Mouse (Mus musculus) CH12.LX (cell line): Measurements from ENCODE around the gene BC034090. TPM values are rescaled to one million over a fixed set of nuclear protein-coding genes. Genes with fewer than 3 reads are reported as not detected.

ENCODE experiments used
- DNase-seq: peaks from one replicate; pipeline ENCODE4 v3.0.0-alpha.2; 2013; ENCODE audit errors: extremely low read depth
- H3K27ac ChIP-seq: 2 replicates; pipeline ENCODE4 v1.5.1; 2012; ENCODE audit warnings: low read depth, mild to moderate bottlenecking, control low read depth, moderate library complexity; ENCODE audit not compliant: insufficient read depth
- H3K27me3 ChIP-seq: replicated peaks from 2 replicates; pipeline ENCODE3; 2012; ENCODE audit warnings: inconsistent platforms
- H3K36me3 ChIP-seq, 2 experiments: replicated peaks in 1 of 2; 2 replicates each; pipeline versions ENCODE3 to v1.6.1; 2012; ENCODE audit warnings: inconsistent platforms in 1 of 2, low read length in 1 of 2, mild to moderate bottlenecking in 1 of 2, mixed read lengths in 1 of 2, moderate library complexity in 1 of 2; ENCODE audit not compliant: control insufficient read depth in 1 of 2, insufficient read depth in 1 of 2
- H3K4me1 ChIP-seq, 2 experiments: 2 replicates each; pipeline ENCODE4 v1.6.1; 2012; ENCODE audit warnings: inconsistent platforms in 1 of 2, moderate library complexity in 1 of 2; ENCODE audit not compliant: insufficient read depth in 2 of 2, control insufficient read depth in 1 of 2
- H3K4me2 ChIP-seq: 2 replicates; pipeline ENCODE4 v1.6.1; 2012; ENCODE audit warnings: low read depth, mild to moderate bottlenecking, control low read depth; ENCODE audit not compliant: poor library complexity, insufficient read depth, severe bottlenecking
- H3K4me3 ChIP-seq, 3 experiments: fragments of 150-350 bp in 1 of 3; sonication (generic) in 1 of 3; replicated peaks in 1 of 3; 2 replicates each; pipeline versions ENCODE3 to v1.5.1; 2011 to 2012; ENCODE audit warnings: low read depth in 2 of 3, low read length in 2 of 3, mild to moderate bottlenecking in 2 of 3, moderate library complexity in 2 of 3, control low read depth in 1 of 3, improper control_type of control experiment in 1 of 3, inconsistent platforms in 1 of 3, mixed read lengths in 1 of 3; ENCODE audit not compliant: poor library complexity in 1 of 3
- H3K79me2 ChIP-seq: replicated peaks from 2 replicates; pipeline ENCODE4 v1.6.1; 2012; ENCODE audit warnings: mild to moderate bottlenecking, moderate library complexity; ENCODE audit not compliant: control insufficient read depth, poor library complexity, insufficient read depth, severe bottlenecking; ENCODE audit errors: extremely low read depth
- H3K9ac ChIP-seq: 2 replicates; pipeline ENCODE4 v1.6.1; 2012; ENCODE audit warnings: low read depth, mild to moderate bottlenecking, control low read depth, moderate library complexity; ENCODE audit not compliant: insufficient read depth
- H3K9me3 ChIP-seq: replicated peaks from 2 replicates; pipeline ENCODE3; 2012; ENCODE audit warnings: low read length, inconsistent platforms, mixed read lengths
- ELF1 ChIP-seq: IDR thresholded peaks from 2 replicates; pipeline ENCODE4 v1.6.1; 2014; ENCODE audit warnings: low read depth, mild to moderate bottlenecking, inconsistent platforms, low read length, improper control_type of control experiment
- EP300 ChIP-seq: IDR thresholded peaks from 2 replicates; pipeline ENCODE4 v1.6.1; 2011; ENCODE audit warnings: low read length, improper control_type of control experiment
- GABPA ChIP-seq: IDR thresholded peaks from 2 replicates; pipeline ENCODE4 v1.6.1; 2012; ENCODE audit warnings: low read depth, low read length, improper control_type of control experiment, inconsistent platforms; ENCODE audit not compliant: insufficient replicate concordance
- JUND ChIP-seq: conservative IDR thresholded peaks from 2 replicates; pipeline ENCODE4 v1.6.1; 2011; ENCODE audit warnings: low read depth, low read length, improper control_type of control experiment
- MAZ ChIP-seq: IDR thresholded peaks from 2 replicates; pipeline ENCODE4 v1.6.1; 2012; ENCODE audit warnings: low read depth, mild to moderate bottlenecking, inconsistent platforms, low read length, improper control_type of control experiment, moderate library complexity
- MEF2A ChIP-seq: IDR thresholded peaks from 2 replicates; pipeline ENCODE4 v1.6.1; 2014; ENCODE audit warnings: low read depth, mild to moderate bottlenecking, inconsistent platforms, low read length, improper control_type of control experiment, borderline replicate concordance
- MYC ChIP-seq: IDR thresholded peaks from 2 replicates; pipeline ENCODE4 v1.6.1; 2011; ENCODE audit warnings: low read depth, mild to moderate bottlenecking, improper control_type of control experiment, low read length
- NRF1 ChIP-seq: IDR thresholded peaks from 2 replicates; pipeline ENCODE4 v1.6.1; 2014; ENCODE audit warnings: low read depth, mild to moderate bottlenecking, inconsistent platforms, low read length, improper control_type of control experiment, moderate library complexity
- RCOR1 ChIP-seq: conservative IDR thresholded peaks from 2 replicates; pipeline ENCODE4 v1.6.1; 2012; ENCODE audit warnings: low read depth, mild to moderate bottlenecking, inconsistent platforms, low read length, improper control_type of control experiment
- SIN3A ChIP-seq: IDR thresholded peaks from 2 replicates; pipeline ENCODE4 v1.6.1; 2012; ENCODE audit warnings: low read length, improper control_type of control experiment, inconsistent platforms
- SMC3 ChIP-seq: IDR thresholded peaks from 2 replicates; pipeline ENCODE4 v1.6.1; 2011; ENCODE audit warnings: low read depth, low read length, improper control_type of control experiment
- TCF12 ChIP-seq: IDR thresholded peaks from 2 replicates; pipeline ENCODE4 v1.6.1; 2014; ENCODE audit warnings: low read depth, mild to moderate bottlenecking, inconsistent platforms, low read length, improper control_type of control experiment
- UBTF ChIP-seq: IDR thresholded peaks from 2 replicates; pipeline ENCODE4 v1.6.1; 2012; ENCODE audit warnings: low read depth, mild to moderate bottlenecking, inconsistent platforms, low read length, improper control_type of control experiment, moderate library complexity
- ZC3H11A ChIP-seq: IDR thresholded peaks from 2 replicates; pipeline ENCODE4 v1.6.1; 2012; ENCODE audit warnings: low read depth, mild to moderate bottlenecking, inconsistent platforms, low read length, improper control_type of control experiment
- ZMIZ1 ChIP-seq: IDR thresholded peaks from 2 replicates; pipeline ENCODE4 v1.6.1; 2012; ENCODE audit warnings: low read depth, mild to moderate bottlenecking, inconsistent platforms, low read length, improper control_type of control experiment
- ZNF384 ChIP-seq: IDR thresholded peaks from 2 replicates; pipeline ENCODE4 v1.6.1; 2012; ENCODE audit warnings: low read depth, low read length, improper control_type of control experiment, inconsistent platforms
- dilution Hi-C: fragments of 300-500 bp; cut with MboI; formaldehyde crosslinking; loops from 2 replicates; pipeline ENCODE4 v1.14.3; 2020; ENCODE audit warnings: low sequenced_read_pairs; ENCODE audit not compliant: extremely low pct_unique_long_range_greater_than_20kb, extremely low pct_ligation_motif_present
- in situ Hi-C: fragments of 300-500 bp; cut with MboI; formaldehyde crosslinking; loops from 3 replicates; pipeline ENCODE4 v1.14.3; 2019; ENCODE audit warnings: low sequenced_read_pairs, low pct_ligation_motif_present, low pct_unique_long_range_greater_than_20kb, mixed read lengths
- polyA plus RNA-seq: library from polyadenylated mRNA; unstranded; fragments of >175 nt; gene quantifications from 2 replicates; pipeline ENCODE4 v1.2.1, GENCODE M21; 2012; ENCODE audit warnings: low read depth; ENCODE audit not compliant: insufficient read length
- total RNA-seq, 2 experiments: library from RNA; depleted of rRNA; stranded (reverse); fragments of 300-350 nt in 1 of 2; fragments of >200 nt in 1 of 2; gene quantifications; 2 replicates each; pipeline ENCODE4 v1.2.3; 2012 to 2014

Gene BC034090
- total and polyA plus RNA-seq, 3 experiments: 1.6 to 4.6 (median 3.0) TPM

GRCm38 (mm10) chr1:155275793-155276192, 31.5 kb upstream of the BC034090 start:
- H3K79me2 ChIP-seq: no peaks in the 10 kb centered on the region
- no peaks in the 10 kb centered on the region for H3K9me3 ChIP-seq
- H3K27ac ChIP-seq: no peak overlapping the region
- no peak overlapping the region for H3K9ac ChIP-seq
- H3K27me3 ChIP-seq: no peaks in the 10 kb centered on the region
- no peak overlapping the region for H3K4me3 ChIP-seq
- H3K36me3 ChIP-seq: peaks cover under 1 to 20% of the 10 kb centered on the region in 2 experiments
- DNase-seq: no peak
- H3K4me1 ChIP-seq: peaks cover 2 to 23% of the 10 kb centered on the region in 2 experiments; a peak in 1 of 4 replicates
- dilution Hi-C loops (no loop called here), in situ Hi-C loops (no loop called here)
- TF ChIP-seq TCF12: no peak
- TF ChIP-seq ZNF384: no peak
- TF ChIP-seq ZC3H11A: no peak
- TF ChIP-seq SMC3: no peak
- no peak for TF ChIP-seq SIN3A
- no peak for TF ChIP-seq RCOR1
- no peak for TF ChIP-seq MAZ
- no peak for TF ChIP-seq EP300
- TF ChIP-seq MYC: no peak
- TF ChIP-seq JUND: no peak
- no peak for TF ChIP-seq MEF2A
- no peak for TF ChIP-seq UBTF
- no peak for TF ChIP-seq ELF1
- TF ChIP-seq ZMIZ1: no peak
- no peak overlapping the region for H3K4me2 ChIP-seq

- TF ChIP-seq GABPA (no peak), NRF1 (no peak)
- peaks cover 2 to 17% of the 10 kb centered on the region in 2 experiments; a peak in 1 of 4 replicates for H3K4me1 ChIP-seq
- H3K4me3 ChIP-seq: no peak overlapping the region
- no peak overlapping the region for H3K4me2 ChIP-seq
- no peak overlapping the region for H3K9ac ChIP-seq
- no peak for DNase-seq
- peaks cover 0 to 14% of the 10 kb centered on the region in 2 experiments for H3K36me3 ChIP-seq
- in situ Hi-C loops (no loop called here), dilution Hi-C loops (no loop called here)
- H3K9me3 ChIP-seq: no peaks in the 10 kb centered on the region
- H3K27ac ChIP-seq: no peak overlapping the region
- H3K79me2 ChIP-seq: no peaks in the 10 kb centered on the region
- no peaks in the 10 kb centered on the region for H3K27me3 ChIP-seq
These were observed 30.7 kb upstream of the BC034090 start for GRCm38 (mm10) chr1:155274976-155275375.
